Mouse (Mus musculus) megakaryocyte, embryonic 14.5 days (primary cell): ENCODE measurements around the gene Vdac1.

Experiments
- FLI1 ChIP-seq: IDR thresholded peaks from 2 replicates; pipeline ENCODE4 v1.6.1; 2012; ENCODE audit warnings: low read length, inconsistent platforms, mixed read lengths
- GATA1 ChIP-seq: IDR thresholded peaks from 3 replicates; pipeline ENCODE4 v1.6.1; 2012; ENCODE audit warnings: mixed read lengths, low read length, inconsistent platforms, borderline replicate concordance

DNA sequence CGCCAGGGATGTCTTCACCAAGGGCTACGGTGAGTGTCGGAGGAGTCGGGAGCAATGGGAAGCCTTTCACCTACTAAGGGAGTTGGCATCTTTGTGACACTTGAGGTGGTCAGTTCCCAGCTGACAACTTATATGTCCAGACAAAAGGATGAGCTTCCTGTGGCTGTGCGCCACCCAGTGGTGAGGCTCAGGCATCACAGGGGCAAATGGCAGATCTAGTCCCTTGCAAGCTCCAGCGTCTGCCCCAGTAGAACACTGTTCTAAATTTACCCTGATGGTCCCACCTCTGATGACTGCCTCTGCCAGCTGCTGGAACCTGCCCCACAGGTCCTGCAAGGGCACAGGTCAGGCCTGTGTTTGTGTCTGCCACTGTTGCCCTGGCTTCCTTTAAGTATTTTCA is 13.7 kb downstream of the Vdac1 start:
- no peak for TF ChIP-seq GATA1
- TF ChIP-seq FLI1, result no peak
